Mouse (Mus musculus): ENCODE measurements around the gene Tusc2.

Tusc2 gene

GRCm38 (mm10) chr9:107611456-107612190 is 48.6 kb downstream of the Tusc2 start:
- DNase-seq (ENCODE audit: low spot score): no peak

DNA sequence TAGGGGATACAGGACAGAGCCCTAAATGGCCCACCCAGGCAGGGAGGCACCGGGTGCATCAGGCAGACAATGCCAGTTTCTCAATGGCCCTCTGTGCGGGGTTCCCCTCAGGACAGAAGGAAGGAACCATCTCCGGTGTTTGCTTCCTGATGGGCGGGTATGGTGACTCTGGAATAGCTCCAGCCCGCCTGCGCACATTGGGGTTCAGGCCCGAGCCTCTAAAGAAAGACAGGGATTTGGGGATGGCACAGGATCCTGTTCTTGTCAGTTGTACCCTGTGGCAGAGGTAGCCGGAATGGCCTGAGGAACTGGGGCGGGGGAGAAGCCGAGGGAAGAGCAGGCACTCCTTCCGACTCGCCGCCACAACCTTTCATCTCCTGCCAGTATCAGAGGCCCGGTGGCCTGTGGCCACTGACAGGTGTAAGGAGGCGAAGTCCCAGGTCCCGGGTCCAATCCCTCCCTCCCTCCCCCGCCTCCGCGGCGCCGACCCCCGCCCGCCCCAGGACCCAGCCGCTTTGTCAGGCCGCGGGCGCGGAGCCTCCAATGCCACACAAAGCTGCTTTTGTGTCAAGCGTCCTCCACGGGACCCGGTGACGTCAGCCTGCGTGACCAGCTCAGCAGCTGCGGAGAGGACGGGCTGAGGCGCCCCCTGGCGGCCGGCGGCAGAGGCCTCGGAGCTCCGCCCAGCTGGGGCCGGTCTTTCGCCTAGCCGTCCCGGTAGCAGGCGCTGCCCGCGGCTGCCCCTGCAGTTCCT is 49.3 kb downstream of the Tusc2 start:
- DNase-seq (ENCODE audit: low spot score): peak; percentile 90

GRCm38 (mm10) chr9:107612945-107613569 is 50.0 kb downstream of the Tusc2 start:
- DNase-seq (ENCODE audit: low spot score): no peak

DNA sequence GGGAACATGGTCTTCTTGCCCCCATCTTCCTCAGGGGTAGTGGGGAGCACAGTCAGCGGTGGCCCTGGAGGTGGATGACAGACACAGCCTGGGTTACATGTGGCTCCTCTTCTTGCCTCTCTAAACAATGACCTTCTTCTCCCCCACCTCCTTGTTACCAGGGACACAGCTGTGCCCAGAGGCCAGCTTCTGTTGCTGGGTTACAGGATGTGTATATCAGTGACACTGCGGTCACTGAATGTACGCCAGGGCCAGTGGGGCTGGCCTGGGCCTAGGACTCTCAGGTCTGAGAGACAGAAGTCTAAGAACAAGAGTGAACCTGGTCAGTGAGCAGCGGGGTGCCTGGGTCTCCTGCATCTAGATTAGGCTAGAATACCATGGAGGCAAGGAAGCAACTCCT is 52.0 kb downstream of the Tusc2 start:
- no peak for DNase-seq (ENCODE audit: low spot score)

Measured in layer of hippocampus, adult 9-10 months (tissue).